Mouse (Mus musculus) left cerebral cortex, adult 11 months (tissue): ENCODE results near the gene Camsap3.
A peak's percentile ranks its signal among the peaks of the same experiment; 100 is the strongest.
"Not testable (repeated sequence)": the region's sequence is repeated elsewhere in the genome, so short reads cannot be mapped to it uniquely, and the experiment has no call there.

Experiments used
- DNase-seq: peaks from one replicate; pipeline ENCODE4 v3.0.0; 2022; ENCODE audit warnings: low spot score

The Camsap3 gene

DNA sequence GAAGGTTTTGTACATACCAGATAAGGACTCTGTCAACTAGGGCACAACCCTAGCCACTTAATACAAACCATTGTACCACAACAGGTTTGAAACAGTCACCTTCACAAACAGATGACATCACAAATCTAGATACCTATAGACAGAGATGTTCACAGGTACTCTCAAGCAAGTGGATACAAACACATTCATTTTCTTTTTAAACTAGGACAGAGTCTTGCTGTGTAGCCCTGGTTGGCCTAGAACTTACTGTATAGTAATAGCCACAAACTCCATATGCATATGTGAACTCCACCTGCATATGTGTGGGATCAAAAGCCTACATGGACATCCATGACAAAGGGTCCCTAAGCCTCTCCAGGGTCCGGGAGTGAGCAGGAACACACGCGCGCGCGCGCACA lies at the start of gene Camsap3:
TSS of gene Camsap3 (plus strand) at position 301 of the 398 bp plus-strand sequence.
- DNase-seq, result no peak

DNA sequence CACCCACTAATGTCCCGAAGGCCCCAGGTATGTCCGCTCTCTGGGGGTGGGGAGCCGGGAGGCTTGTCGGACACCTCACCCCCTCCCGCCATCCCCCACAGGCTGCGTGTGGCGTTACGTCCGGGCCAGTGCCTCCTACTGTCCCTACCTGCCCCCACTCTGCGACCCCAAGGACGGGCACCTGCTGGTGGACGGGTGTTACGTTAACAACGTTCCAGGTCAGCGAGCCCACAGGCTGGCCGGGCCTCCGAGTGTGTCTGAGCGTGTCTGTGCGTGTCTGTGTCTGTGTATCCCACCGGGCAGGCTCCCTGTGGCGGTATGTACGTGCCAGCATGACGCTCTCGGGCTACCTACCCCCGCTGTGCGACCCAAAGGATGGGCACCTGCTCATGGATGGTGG lies 49.4 kb upstream of the Camsap3 start:
- DNase-seq, result no peak

DNA sequence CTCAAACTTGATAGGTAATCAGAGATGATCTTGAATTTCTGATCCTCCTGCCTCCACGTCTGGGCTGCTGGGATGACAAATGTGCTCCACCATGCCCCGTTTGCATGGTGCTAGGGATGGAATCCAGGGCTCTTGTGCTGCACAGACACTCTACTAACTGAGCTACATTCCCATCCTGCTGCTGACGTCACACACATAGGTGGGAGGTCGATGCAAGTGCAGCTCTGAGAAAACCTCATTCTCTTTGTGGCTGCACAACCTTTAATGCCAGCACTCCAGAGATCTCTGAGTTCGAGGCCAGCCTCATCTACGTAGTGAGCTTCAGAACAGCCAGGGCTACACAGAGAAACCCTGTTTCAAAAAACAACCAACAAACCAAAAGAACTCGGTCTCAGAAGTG lies 47.9 kb upstream of the Camsap3 start:
- DNase-seq, result no peak

DNA sequence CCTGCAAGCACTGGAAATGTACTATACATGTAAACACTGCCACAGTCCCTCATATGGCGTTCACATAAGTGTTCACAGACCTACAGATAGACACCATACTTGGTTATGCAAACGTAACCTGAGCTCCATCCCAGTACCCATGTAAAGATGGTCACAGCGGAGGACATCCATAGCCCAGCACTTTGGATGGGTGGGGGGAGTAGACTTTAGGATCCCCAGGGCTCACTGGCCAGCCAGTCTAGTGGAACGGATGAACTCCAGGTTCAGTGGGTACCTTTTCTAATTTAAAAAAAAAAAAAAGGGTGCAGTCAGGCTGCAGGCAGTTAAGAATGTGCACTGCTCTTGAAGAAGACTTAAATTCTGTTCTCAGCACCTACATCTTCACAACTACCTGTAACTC lies 47.0 kb upstream of the Camsap3 start:
- no peak for DNase-seq

DNA sequence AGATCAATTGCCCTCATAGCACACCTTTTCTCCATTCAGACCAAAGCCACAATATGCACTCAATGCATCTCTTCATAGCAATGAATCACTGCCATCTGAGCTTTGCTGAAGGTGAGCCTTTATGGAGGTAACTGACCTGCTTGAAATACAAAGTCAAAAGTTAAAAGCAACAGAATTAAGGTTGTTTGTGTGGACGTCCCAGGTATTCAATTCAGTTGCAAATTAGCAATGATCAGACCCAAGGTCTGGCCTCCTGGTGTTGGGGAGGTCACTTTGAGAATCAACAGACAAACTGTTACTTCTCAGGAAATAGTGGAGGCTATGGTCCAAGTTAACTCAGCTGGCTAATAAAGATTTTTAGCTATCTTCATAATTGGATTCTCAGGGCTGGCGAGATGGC lies 40.6 kb upstream of the Camsap3 start:
- DNase-seq, result no peak

DNA sequence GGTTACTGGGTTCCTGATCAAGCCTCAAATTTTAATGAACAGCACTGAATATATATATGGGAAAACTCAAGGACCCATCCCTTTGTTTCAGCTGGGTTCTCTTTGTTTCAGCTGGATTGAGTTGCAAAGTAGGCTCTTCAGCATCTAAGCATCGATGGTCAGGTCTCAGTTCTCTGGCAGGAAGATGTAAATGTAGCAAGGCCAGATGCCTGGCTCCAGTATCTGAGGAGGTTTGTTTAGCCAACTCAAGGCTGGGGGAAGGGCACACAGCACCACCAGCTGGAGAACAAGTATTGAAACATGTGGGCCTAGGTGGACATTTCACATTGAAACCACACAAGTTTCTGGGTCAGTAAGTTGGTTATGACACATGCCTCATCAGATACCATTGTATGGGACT lies 34.9 kb upstream of the Camsap3 start:
- DNase-seq, result no peak

DNA sequence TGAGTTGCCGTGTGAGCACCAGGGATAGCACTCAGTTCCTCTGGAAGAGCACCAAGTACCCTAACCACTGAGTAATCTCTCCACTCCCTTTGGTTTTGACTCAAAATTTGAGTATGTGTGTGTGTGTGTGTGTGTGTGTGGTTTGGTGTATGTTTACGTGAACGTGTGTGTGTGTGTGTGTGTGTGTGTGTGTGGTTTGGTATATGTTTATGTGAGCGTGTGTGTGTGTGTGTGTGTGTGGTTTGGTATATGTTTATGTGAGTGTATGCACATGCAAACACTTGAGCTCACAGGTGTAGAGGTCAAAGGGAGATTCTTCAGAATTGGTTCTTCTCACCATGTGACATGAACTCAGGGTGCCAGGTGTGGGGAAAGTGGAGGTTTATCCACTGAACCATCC lies 31.0 kb upstream of the Camsap3 start:
- DNase-seq, result no peak

DNA sequence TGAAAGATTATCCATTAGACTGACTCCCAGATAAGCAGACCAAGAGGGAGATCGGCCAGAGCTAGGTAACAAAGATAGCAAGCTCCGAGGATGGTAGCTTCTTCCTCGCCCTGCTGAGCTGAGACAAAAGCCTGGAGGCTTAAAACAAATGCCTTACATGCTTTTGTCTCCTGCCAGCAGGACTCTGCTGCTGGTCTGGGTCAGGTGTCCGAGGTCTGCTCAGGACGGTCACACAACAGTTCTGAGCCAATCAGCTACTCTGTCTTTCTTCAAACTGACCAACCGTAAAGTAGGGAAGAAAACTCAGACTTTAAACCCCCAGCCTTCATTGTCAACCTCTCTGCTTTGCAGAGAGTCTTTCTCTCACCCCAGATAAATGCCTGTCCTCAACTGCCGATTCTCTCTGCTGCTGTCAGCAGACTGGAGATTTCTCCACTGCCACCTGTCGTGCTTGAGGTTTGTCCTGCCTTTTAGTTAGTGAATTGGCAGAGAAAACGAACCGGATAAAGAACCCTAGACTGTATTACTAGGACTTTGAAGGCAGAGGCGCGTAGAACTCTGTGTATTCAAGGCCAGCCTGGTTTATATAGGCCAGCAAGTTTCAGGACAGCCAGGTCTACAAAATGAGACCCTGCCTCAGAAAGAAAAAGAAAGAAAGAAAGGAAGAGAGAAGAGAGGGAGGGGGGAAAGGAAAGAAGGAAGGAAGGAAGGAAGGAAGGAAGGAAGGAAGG lies 19.3 kb upstream of the Camsap3 start, which contains the start of gene C330021F23Rik:
TSS of gene C330021F23Rik (plus strand) at position 350 of the 731 bp plus-strand sequence.
- no peak for DNase-seq

DNA sequence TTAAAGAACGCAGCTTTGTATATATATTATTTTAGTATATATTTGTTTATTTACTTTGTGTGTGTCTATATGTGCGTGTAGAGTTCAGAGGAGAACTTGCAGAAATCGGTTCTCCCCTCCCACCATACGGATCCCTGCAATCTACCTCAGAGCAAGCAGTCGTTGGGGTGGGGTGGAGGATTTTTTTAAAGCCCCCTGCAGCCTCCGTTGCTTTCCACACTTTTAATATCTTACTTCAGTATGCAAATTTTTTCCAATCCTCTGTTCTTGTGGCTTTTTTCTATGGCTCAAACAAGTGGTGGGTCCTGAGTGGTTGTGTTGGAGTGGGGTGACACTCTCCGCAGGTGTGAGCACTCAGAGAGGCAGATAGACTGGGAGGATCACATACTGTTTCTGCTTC lies 18.7 kb upstream of the Camsap3 start:
- DNase-seq, result no peak

DNA sequence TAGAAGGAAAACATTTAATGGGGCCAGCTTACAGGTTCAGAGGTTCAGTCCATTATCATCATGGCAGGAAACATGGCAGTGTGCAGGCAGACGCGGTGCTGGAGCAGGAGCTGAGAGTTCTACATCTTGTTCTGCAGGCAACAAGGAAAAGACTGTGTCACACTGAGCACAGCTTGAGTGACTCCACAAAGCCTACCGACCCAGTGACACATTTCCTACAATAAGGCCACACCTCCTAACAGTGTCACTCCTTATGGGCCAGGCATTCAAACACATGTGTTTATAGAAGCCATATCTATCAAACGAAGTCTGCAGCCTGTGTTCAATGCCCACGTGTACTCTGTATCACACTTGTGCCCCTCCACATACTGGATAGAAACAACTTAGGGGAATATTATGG lies 17.3 kb upstream of the Camsap3 start:
- no peak for DNase-seq

DNA sequence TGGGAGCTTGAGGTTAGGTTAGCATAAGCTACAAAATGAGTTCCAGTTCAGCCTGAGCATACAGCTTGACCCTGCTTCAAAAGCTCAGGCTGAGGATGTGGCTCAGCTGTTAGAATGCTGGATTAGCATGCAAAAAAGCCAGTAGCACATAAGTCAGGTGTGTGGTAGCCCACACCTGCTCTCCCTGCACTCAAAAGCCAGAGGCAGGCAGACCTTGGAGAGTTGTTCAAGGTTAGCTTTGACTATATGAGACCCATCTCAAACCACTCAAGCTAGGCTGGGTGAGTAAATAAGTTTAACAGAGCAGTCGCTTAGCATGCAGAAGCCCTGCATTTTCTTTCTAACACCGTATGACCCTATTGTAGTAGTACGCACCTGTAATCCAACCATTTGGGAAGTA lies 12.5 kb upstream of the Camsap3 start:
- no peak for DNase-seq

DNA sequence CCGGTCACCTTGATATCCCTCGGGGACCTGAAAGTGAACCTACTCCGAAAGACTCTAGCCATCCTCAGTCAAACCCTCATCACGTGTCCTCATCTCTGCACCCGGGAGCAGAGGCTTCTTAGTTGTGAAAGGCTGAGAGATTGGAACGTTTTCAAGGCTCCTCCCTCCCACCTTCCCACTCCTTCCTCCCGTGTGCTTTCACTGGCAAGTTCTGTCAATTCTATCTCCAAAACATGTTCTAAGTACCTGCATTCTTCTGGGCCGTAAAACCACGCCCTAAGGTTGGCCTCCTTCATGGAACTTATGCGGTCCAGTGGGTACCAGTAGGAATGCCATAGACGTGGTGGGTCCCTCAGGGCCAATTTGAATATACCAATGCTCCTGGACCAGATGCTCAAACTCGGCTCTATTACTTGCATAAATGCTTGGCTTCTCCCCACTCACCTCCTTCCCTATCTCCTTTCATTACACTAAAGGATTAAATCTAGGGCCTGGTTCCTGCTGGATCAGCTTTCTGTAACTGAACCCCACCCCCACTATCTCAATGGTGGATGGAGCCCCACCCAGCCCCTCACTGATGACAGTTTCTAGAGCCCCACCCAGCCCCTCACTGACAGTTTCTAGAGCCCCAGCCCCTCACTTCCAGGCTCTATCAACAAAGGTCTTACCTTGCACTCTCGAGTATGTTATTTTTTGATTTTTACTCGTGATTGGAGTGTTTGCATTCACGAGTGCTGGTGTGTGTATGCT lies 10.7 kb upstream of the Camsap3 start:
- DNase-seq, result no peak

DNA sequence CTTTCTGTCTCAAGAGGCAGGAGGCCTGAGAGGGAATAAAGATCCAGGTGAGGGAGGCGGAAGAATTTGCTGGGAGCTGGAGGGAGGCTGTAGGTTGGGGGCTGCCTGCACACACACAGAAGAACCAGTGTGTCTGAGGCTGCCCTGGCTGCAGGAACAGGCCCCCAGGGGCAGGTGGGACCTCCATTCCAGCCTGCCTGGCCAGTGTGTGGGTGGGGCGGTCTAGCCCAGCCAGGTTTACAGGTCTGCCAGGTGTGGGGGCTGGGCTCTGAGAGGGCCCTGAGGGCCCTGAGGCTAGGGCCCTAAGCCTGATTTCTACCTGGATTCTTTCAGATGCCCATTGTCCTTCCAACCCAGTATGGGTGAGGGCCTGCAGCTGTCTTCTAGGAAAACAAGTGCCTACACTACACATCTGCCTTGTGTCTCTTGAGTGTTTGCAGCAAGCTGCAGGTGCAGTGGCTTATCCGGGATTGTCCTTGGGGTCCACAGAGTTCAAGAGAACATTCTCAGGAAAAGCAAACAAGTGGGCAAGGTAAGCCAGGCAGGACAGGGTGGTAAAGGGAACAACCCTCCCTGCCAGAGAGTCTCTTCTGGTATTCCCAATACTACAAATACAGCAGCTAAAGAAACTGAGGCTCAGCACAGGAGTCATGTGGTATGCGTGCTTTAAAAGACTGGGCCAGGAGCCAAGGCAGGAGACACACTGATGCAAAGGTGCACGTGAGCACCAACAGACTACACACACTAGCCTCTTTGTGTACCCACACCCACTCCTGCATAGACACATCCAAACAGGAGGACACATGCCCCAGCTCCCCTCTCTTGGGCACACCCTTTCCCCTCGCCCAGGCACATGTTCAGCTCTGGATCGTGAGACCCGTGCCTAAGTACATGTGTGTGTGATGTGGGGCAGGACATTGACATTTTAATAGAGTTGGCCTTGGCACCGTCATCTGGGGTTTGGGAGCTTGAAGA lies 7.4 kb upstream of the Camsap3 start:
- DNase-seq, result no peak

DNA sequence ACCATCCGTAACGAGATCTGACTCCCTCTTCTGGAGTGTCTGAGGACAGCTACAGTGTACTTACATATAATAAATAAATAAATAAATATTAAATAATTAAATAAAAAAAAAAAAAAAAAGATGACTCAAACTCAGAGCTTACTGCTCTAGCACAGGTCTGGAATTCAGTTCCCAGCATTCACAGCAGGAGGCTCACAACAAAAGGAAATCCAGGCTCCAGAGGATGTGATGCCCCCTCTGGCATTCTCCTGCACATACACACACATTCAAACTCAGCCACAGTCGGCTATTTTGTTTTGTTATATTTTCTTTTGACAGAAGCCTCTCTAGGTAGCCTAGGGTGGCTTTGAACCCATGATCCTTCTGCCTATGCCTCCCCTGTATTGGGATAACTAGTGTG lies 5.1 kb upstream of the Camsap3 start:
- not testable (repeated sequence) for DNase-seq

DNA sequence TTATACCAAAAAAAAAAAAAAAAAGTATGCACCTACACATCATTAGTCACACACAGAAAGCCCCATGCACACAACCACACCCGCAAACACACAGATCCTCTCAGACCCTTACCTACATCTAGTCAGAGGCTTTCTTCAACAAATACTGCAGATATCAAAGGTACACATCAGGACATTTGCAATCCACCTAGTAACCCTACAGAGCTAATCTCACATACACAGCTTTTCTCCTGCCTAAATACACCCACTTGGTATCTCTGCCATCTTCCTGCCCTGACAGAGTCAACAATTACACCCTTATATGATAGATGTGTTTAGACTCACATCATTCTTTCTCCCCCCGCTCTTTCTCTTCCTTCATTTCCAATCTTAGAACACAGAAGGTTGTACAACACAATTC lies 641 bp upstream of the Camsap3 start:
- DNase-seq, result no peak

DNA sequence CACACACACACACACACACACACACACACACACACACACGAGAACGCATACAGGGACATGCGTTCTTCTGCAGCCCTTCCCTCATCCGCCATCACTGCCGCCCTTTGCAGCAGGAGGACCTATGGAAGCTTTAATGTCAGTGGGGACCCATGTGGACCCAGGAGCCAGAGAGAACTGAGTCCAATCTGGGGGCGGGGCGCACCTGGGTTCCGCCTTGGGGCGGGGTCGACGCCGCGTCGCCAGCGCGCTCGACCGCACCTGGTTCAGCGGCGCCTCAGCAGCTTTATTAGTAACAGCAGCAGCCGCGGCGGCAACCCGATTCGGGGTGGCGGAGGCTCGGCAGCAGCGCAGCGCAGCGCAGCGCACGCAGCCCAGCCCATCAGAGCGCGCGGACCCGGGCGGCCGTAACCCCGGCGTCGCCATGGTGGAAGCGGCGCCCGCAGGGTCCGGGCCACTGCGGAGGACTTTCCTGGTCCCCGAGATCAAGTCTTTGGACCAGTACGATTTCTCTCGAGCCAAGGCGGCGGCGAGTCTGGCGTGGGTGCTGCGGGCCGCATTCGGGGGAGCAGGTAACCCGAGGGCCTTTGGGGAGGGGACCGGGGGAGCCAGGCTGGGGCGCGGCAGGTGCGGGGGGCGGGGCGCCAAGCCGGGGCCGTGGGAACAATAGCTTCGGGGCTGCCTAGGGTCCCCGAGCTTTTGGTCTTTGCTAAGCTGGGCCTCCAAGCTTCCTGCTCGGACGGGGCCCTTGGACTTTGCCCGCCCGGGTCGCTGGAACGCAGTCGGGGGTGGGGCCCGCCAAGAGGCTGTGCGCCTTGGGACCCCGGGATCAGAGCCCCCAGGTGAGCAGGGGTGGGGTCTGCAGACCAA lies 531 bp downstream of the Camsap3 start:
- peak; percentile 54 for DNase-seq

DNA sequence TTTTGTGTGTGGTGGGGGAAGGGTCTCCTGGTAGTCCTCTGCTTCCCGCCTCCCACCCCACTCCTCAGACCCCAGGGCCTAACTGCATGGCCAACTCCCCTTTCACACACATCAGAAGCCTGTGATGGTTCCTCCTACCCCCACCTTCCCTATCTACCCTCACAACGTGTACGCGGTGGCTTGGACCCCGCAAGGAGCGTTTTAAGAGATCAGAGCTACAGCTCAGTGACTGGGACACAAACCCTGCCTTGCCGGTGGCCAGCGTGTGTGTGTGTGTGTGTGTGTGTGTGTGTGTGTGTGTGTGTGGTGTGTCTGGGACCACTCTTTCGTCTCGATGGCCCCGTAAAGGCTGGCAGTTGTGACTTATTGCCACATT lies 1.2 kb downstream of the Camsap3 start:
- no peak for DNase-seq

DNA sequence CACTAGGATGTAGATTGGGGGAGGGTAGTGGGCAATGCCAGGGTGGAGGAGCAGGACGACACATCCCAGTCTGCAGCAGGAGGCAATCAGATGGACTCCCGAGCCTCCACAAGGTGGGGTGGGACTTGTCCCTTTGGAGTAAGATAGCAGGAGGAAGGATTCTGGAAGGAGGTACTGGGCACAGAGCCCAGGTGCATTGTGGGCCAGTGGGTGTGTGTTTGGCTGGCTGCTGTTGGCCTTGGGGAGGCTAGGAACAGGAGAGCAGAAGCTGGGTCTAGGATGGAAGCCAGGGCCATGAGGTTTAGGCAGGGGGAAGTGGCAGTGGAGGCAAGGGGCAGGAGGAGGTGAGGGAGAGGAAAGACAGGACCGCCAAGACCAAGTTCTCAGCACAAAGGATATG lies 6.4 kb downstream of the Camsap3 start:
- DNase-seq, result no peak

DNA sequence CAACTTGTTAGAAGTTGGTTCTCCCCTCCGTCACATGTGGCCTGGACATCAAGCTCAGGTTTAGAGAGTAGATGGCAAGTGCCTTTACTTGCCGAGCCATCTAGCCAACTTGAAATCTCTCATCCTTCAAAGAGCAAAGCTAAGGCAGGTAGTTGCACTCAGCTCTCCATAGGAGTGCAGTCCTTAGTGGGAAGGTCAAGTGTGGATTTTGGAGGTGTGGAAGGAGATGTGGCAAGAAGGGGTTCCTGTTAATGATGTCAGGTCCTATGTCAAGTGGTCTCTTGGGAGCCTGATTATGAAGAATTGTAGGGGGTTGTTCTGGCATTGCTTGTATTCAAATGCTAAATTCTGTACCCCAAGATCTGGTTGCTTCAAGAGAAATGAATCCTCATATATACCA lies 7.4 kb downstream of the Camsap3 start:
- DNase-seq, result no peak

DNA sequence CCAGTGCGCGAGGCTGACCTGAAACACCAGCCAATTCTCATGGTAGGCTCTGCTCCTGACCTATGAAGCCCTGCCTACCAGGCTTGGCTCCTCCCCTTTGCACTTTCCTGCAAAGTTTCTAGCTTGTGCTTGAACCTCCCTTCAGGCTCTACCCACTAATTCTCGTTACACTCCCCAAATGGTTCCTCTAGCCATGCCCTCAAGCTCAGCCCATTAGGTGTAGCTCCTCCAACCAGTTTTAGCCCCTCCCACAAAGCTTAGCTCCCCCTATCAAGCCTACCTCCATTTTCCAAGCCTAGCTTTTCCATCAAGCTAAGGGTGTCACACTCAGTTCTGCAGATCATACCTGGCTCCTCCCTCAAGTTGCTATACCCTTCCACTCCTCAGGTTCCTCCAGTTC lies 11.0 kb downstream of the Camsap3 start:
- DNase-seq, result no peak

DNA sequence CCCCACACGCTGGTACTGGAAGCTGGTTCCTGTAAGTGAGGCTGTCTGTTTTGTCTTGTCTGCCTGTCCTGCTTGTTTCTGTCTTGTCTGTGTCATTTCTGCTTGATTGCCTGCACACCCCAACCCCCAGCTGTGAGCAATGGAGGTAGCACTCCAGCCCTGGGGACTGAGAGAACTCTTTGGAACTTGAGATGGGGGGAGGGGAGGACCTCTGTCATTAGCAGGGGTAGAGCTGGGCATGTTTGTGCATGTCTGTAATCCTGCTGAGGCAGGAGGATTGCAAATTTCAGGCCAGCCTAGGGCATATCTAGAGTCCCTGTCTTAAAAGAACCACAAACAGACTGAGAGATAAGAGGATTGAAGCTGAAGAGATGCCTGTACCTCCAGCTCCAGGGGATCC lies 12.1 kb downstream of the Camsap3 start:
- DNase-seq, result no peak

DNA sequence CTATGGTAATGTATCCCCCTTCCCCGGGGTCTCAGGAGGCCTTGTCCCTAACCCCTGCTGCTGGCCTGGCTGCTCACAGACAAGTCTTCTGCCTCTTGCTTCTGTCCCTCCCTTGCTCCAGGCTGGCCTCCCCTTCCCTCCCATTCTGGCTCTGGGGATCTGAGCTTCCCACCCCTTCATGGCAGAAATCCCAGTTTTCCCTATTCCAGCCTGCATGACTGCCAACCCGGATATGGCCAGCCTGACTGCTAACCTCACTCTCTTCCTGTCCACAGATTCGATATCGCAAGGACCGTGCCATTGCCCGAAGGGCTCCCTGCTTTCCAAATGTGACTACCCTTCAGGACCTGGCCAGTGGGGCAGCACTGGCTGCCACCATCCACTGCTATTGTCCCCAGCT lies 13.3 kb downstream of the Camsap3 start:
- no peak for DNase-seq
